Mouse (Mus musculus) retina, postnatal 7 days (tissue): Measurements from ENCODE around the gene Pgm3.

Experiments
- DNase-seq: peaks from one replicate; pipeline ENCODE4 v3.0.0-alpha.2; 2012; ENCODE audit warnings: low read depth, low spot score

Pgm3 gene

DNA sequence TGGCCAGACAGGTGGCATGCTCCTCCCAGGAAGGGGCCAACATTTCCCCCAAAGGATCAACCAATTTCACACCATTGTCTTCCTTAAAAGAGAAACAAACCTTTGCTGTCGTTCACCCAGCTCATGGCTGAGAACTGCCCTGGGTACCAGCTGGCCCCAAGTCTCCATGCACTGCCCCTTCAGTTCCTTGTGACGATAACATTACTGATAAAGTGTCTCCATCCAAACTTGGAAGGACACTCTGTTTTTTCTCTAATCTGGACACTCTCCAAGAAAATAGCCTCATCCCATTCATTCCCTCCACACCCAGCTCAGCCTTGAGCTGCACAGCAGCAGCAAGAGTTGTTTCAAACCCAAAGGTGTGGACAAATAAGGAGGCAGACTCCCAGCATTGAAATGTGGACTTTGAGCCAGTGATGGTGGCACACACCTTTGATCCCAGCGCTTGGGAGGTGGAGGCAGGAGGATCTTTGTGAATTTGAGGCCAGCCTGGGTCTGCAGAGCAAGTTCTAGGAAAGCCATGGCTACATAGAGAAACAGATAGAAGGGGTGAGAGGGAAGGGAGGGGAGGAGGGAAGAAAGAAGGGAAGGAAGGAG, 2.2 kb downstream of the Pgm3 start:
- DNase-seq: no peak

DNA sequence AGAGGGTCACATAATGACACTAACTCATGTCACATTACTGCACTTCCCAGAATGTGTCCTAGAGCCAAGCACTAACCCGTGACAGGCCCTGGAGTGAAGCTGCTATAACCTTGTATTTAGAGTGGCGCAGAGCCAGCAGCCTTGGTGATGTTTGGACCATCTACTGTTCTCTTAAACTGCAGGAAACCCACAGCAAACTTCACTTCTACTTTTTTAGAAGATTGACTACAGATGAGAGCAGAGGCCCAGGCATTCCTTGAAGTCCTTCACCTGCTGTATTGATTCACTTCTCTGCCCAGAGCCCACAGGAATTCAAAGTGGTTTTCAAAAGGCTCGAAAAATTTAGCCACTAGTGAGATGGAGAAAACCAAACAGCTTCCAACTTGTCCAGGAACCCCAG, 11.1 kb downstream of the Pgm3 start:
- no peak for DNase-seq

DNA sequence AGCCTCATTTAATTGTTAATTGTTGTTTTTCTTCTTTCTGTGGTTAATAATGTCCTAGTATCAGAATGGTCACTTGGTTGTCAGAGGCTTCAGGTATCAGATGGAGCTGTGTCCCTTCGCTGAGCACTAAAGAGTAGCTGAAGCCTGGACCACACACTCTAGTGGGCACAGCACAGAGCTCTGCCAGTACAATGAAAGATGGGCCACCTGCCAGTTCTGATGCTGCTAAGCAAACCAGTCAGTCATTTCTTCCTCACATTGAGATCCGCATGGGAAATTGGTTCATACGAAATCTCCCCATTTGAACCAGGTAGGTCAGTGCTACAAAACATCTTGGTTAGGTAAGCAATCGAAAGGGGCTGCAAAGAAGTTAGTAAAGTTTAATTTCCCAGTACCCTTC, 17.0 kb downstream of the Pgm3 start:
- no peak for DNase-seq

DNA sequence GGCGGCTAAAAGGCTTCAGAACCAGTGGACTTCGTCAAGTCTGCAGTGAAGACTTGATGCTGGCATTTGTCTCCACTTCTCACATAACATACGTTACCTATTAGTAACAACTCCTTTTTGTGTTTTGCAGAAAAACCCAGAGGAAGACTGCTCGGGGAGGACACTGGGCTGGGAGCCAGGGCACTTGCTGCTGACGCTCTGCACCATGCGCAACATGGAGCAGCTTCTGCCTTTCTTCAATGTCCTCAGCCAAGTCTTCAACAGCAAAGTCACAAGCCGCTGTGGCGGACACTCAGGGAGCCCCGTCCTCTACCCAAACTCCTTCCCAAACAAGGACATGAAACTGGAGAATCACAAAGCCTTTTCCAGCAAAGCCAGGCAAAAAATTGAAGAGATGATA, 17.8 kb downstream of the Pgm3 start:
- DNase-seq: no peak

DNA sequence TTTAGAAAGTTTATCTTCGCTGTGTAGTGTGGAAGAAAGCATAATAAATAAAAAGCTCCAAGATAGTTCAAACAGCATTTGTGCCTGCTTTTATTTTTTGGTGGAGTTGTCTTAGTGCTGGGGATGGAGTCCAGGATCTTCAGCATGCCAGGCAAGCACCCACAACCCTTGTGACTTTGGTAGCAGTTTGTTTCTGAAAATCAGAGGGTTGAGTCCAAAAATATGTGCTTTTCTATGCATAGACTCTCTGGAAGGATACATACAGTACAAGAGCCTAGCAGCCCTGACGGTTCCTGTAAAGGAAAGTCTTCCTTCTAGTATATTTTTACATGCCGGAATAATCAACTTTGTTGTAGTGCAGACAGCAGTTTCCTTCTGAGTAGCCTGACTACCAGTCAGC, 20.9 kb downstream of the Pgm3 start:
- no peak for DNase-seq

DNA sequence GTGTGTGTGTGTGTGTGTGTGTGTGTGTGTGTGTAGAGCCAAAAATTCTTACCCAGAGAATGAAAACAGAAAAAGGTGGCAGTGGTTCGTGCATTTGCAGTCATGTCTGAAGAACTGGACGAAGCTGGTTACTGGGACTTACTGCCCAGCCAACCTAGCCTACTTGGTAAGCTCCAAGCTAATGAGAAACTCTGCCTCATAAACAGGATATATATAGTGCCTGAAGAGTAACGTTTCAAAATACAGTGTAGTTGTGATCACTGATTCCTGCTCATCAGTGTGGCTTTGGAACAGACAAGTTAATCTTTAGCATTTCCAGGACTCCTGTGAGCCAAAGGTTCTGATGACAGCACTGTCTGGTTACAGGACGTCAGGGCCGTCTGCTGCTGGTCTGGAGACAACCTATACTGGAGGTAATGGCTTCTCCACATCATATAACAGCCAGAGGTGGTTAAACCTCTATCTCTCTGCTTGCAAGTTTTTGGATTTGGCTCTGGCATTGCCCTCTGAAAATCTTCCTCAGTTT, 21.9 kb downstream of the Pgm3 start:
- no peak for DNase-seq

DNA sequence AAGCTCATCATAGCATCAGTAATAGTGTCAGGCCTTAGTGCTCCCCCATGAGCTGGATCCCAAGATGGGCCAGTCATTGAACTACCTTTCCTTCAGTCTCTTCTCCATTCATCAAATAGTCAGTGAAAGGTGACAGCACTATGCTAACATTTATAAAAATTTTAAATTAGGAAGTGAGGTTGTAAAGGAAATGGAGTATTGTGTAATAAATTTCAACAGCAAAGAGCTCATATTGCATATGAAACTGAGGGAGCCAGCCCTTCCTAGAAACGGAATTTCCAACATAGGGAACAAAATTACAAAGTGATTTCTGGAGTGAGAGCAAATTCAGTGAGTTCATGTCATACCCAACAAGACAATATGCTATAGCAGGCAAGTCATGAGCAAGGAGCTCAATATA, 27.1 kb downstream of the Pgm3 start:
- no peak for DNase-seq

DNA sequence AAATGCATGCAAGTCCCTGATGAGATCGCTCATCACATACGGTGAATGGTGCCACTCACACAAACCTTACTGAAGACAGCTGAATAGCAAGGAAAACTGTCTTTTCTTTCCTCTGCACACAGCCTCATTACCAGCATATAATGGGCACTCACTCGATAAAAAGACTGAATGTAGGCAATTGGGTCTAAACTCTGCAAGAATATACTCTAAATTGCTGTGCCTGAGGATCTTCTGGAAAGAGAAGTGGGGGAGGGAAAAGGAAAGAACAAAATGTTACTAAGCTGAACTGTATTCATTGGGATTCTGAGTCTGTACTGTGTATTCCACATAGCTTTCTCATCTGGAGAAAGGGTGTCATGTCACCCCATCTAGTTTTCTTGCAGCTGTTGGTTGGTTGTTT, 28.2 kb downstream of the Pgm3 start:
- no peak for DNase-seq

DNA sequence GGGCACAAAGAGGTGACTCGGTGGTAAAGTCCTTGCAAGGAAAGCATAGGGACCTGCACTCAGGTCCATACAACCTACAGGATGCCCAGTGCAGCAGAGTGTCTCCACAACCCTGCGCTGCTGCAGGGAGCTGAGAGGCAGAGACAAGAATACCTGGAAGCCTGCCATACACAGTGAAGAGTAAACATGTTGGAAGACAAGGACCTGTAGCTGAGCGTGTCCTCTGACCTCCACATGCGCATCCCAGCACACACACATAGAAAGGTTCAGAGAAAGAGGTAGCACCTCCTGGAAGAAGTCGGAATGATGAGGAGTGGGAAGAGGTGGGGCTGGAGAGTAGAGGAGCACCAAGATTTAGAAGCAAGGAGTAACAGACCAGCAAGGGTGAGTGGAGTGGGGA, 37.6 kb downstream of the Pgm3 start:
- DNase-seq: no peak

DNA sequence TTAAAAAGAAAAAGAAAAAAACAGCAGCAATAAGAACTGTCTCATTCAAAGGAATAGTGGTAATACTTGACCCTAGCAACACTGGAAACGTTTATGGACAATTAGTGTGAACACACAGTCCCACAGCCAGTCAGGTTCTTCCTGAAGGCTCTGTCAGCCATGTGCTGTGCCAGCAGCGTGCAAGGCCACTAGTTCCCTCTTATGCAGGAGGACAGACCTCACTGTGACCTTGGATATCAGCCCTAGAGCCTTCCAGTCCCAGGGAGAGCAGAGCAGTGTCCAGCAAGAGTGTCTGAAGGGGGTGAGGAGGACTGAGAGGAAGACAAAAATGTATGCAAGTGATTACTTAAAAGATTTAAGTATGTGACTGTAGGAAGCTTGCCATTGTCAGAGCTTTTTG, 46.0 kb downstream of the Pgm3 start:
- DNase-seq: no peak

DNA sequence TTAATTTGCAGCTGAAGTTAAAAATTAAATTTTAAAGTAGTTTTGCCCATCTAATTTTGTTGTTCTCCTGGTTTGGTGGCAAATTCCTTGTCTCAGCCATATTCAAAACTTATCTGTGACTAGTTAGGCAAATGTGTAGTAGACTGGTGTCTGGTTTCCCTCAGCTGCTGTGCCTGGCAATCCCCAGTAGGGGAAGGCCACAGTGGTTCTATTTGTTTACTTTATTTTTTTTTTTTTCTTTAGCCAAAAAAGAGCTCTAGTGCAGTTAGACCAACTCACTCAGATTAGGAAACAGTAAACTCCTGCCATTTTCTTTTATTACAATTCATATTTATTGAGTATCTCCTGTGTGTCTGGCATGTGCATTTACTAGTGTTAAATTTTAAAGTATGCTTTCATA, 49.3 kb downstream of the Pgm3 start:
- no peak for DNase-seq

DNA sequence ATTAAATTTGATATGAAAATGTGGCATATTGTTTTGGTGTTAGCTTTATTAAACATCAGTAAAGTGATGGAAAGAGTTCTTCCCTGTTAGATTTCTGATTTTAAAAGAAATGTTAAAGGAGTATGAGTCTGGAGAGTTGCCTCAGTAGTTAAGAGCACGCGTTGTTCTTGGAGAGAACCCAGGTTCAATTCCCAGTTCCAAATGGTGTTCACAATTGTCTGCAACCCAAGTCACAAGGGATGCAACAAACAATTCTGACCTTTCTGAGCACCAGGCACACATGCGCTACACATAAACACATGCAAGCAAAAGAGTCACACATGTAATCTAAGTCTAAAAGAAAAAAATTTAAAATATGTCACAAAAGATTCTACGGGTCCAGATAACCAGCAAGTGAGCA, 56.8 kb downstream of the Pgm3 start:
- DNase-seq: no peak

DNA sequence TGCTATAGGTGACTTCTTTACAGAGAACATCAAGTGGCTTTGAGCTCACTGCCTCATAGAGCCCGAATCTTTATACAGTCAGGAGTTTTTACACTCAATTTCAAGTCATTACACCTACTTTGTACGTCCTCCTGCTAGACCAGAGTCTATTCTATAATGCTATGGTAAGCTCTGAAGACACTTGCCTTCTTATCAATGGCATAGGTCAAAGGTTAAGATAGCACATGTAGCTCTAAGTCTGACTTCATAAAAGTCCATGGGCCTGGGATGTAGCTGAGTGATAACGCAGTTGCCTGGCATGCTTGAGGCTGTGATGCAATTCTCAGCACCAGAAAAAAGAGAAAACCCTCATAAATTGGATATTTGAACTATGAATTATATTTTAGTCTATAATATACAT, 57.3 kb downstream of the Pgm3 start:
- DNase-seq: no peak

DNA sequence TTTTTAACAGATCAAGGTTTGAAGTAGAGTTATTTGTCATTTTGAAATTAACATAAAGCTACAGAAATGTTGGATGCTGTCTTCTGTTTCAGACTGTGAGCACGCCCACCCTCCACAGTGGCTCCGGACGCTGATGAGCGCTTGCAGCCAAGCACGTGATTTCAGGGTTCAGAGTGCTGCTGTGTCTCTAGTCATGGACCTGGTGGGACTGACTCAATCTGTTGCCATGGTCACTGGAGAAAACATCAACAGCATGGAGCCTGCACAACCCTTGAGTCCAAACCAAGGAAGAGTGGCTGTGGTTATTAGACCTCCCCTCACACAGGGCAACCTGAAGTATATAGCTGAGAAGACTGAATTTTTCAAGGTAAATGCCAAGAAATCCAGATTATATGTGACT, 57.9 kb downstream of the Pgm3 start:
- no peak for DNase-seq

DNA sequence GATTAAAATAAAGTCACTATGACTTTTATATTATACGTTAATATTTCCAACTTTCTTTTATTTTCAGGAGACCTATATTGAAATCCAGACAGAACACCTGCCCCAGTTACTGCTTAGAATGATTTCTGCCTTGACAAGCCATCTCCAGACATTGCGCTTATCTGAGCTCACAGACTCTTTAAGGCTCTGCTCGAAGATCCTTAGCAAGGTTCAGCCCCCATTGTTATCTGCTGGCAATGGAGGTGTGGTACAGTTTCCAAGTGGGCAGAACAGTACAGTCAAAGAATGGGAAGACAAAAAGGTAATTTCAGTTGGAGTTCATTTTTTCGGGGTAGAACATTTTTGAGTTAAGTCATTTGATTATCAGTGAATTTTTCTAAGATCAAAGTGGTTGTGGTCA, 64.2 kb downstream of the Pgm3 start:
- no peak for DNase-seq
